Mouse (Mus musculus) 416B (cell line): ENCODE data around the gene 1600014C23Rik.
A peak's percentile ranks its signal among the peaks of the same experiment; 100 is the strongest.

Experiments
- DNase-seq: peaks from one replicate; pipeline ENCODE4 v3.0.0; 2011; ENCODE audit warnings: low read depth

The 1600014C23Rik gene

GRCm38 (mm10) chr17:45733735-45734301 is at the start of gene 1600014C23Rik:
TSS of gene 1600014C23Rik (minus strand) at chr17:45733844.
- DNase-seq: peak; percentile 53

- DNase-seq: no peak
Measured at GRCm38 (mm10) chr17:45778446-45778845, 44.8 kb upstream of the 1600014C23Rik start.

- no peak for DNase-seq
Measured at GRCm38 (mm10) chr17:45777431-45777830, 43.8 kb upstream of the 1600014C23Rik start.

- no peak for DNase-seq
Measured at GRCm38 (mm10) chr17:45776185-45776584, 42.5 kb upstream of the 1600014C23Rik start.

GRCm38 (mm10) chr17:45775468-45775867 is 41.8 kb upstream of the 1600014C23Rik start:
- peak; percentile 65 for DNase-seq

- DNase-seq: peak; percentile 58
Measured at GRCm38 (mm10) chr17:45772566-45772965, 38.9 kb upstream of the 1600014C23Rik start.

- no peak for DNase-seq
Measured at GRCm38 (mm10) chr17:45772096-45772495, 38.5 kb upstream of the 1600014C23Rik start.

GRCm38 (mm10) chr17:45770441-45770840 is 36.8 kb upstream of the 1600014C23Rik start:
- DNase-seq: no peak

GRCm38 (mm10) chr17:45769821-45770220 is 36.2 kb upstream of the 1600014C23Rik start:
- no peak for DNase-seq

GRCm38 (mm10) chr17:45767536-45768146 is 34.0 kb upstream of the 1600014C23Rik start:
- peak; percentile 69 for DNase-seq

GRCm38 (mm10) chr17:45766735-45767535 is 33.3 kb upstream of the 1600014C23Rik start:
- peak; percentile 96 for DNase-seq

- DNase-seq: no peak
Measured at GRCm38 (mm10) chr17:45765914-45766313, 32.3 kb upstream of the 1600014C23Rik start.

- no peak for DNase-seq
Measured at GRCm38 (mm10) chr17:45763188-45763587, 29.5 kb upstream of the 1600014C23Rik start.

GRCm38 (mm10) chr17:45761902-45762301 is 28.3 kb upstream of the 1600014C23Rik start:
- DNase-seq: no peak

GRCm38 (mm10) chr17:45760965-45761645 is 27.5 kb upstream of the 1600014C23Rik start:
- DNase-seq: no peak

- no peak for DNase-seq
Measured at GRCm38 (mm10) chr17:45759751-45760150, 26.1 kb upstream of the 1600014C23Rik start.

GRCm38 (mm10) chr17:45758808-45759207 is 25.2 kb upstream of the 1600014C23Rik start:
- peak; percentile 41 for DNase-seq

- peak; percentile 72 for DNase-seq
Measured at GRCm38 (mm10) chr17:45757932-45758331, 24.3 kb upstream of the 1600014C23Rik start.

- no peak for DNase-seq
Measured at GRCm38 (mm10) chr17:45756831-45757230, 23.2 kb upstream of the 1600014C23Rik start.

GRCm38 (mm10) chr17:45756391-45756790 is 22.7 kb upstream of the 1600014C23Rik start:
- DNase-seq: no peak

- DNase-seq: no peak
Measured at GRCm38 (mm10) chr17:45754186-45754862, 20.7 kb upstream of the 1600014C23Rik start.

- peak; percentile 97 for DNase-seq
Measured at GRCm38 (mm10) chr17:45752678-45753077, 19.0 kb upstream of the 1600014C23Rik start.
